Mouse (Mus musculus): ENCODE data around the gene Arxes1. TPM values are rescaled to one million over a fixed set of nuclear protein-coding genes. Genes with fewer than 3 reads are reported as not detected.

The Arxes1 gene
- polyA plus RNA-seq, 1 experiment from 2014 or later: 35.9 TPM

Other genes starting within 250 kb of the Arxes1 start
- 41.4 and 45.5 TPM in 2 replicates for gene Bhlhb9, start 235.8 kb upstream of the Arxes1 start, polyA plus RNA-seq (2014; fragmentation: Nextera tagmentation; extraction: Ambion mirVana)
- gene Gprasp2, start 194.3 kb upstream of the Arxes1 start, polyA plus RNA-seq (2014; fragmentation: Nextera tagmentation; extraction: Ambion mirVana): 19.8 and 24.9 TPM in 2 replicates
- 85.0 and 86.0 TPM in 2 replicates for gene Arxes2, start 39.5 kb upstream of the Arxes1 start, polyA plus RNA-seq (2014; fragmentation: Nextera tagmentation; extraction: Ambion mirVana)
- gene Bex2, start 34.9 kb downstream of the Arxes1 start, polyA plus RNA-seq (2014; fragmentation: Nextera tagmentation; extraction: Ambion mirVana): 132 and 146 TPM in 2 replicates
- gene Nxf3, start 51.9 kb downstream of the Arxes1 start, polyA plus RNA-seq (2014; fragmentation: Nextera tagmentation; extraction: Ambion mirVana): 0.09 and 0.15 TPM in 2 replicates
- 190 and 192 TPM in 2 replicates for gene Bex4, start 105.6 kb downstream of the Arxes1 start, polyA plus RNA-seq (2014; fragmentation: Nextera tagmentation; extraction: Ambion mirVana)
- 199 and 214 TPM in 2 replicates for gene Tceal8, start 139.0 kb downstream of the Arxes1 start, polyA plus RNA-seq (2014; fragmentation: Nextera tagmentation; extraction: Ambion mirVana)
- 1.2 and 1.8 TPM in 2 replicates for gene Tceal5, start 170.5 kb downstream of the Arxes1 start, polyA plus RNA-seq (2014; fragmentation: Nextera tagmentation; extraction: Ambion mirVana)
- gene Tceal7, start 181.4 kb downstream of the Arxes1 start, polyA plus RNA-seq (2014; fragmentation: Nextera tagmentation; extraction: Ambion mirVana): 0.31 and 0.49 TPM in 2 replicates
- gene Bex1, start 182.1 kb downstream of the Arxes1 start, polyA plus RNA-seq (2014; fragmentation: Nextera tagmentation; extraction: Ambion mirVana): 206 and 236 TPM in 2 replicates
- 628 and 670 TPM in 2 replicates for gene Tceal9, start 211.7 kb downstream of the Arxes1 start, polyA plus RNA-seq (2014; fragmentation: Nextera tagmentation; extraction: Ambion mirVana)
- 460 and 504 TPM in 2 replicates for gene Bex3, start 236.9 kb downstream of the Arxes1 start, polyA plus RNA-seq (2014; fragmentation: Nextera tagmentation; extraction: Ambion mirVana)